Mouse (Mus musculus) cerebellum, adult (tissue): ENCODE measurements around the gene Npdc1.
"Not testable (repeated sequence)": the region's sequence is repeated elsewhere in the genome, so short reads cannot be mapped to it uniquely, and the experiment has no call there.

Experiments used
- ATAC-seq: cut with Nextera tagmentation; 2 replicates; pipeline ENCODE4 v1.9.2; 2017; ENCODE audit warnings: mild to moderate bottlenecking, moderate library complexity, mixed read lengths; ENCODE audit not compliant: insufficient number of reproducible peaks, low FRiP score, low TSS enrichment

Gene Npdc1

GRCm38 (mm10) chr2:25394281-25395221, 4.6 kb upstream of the Npdc1 start:
- 0 out of 2 replicates have a peak, but pooled peaks have one; percentile 3 for ATAC-seq

DNA sequence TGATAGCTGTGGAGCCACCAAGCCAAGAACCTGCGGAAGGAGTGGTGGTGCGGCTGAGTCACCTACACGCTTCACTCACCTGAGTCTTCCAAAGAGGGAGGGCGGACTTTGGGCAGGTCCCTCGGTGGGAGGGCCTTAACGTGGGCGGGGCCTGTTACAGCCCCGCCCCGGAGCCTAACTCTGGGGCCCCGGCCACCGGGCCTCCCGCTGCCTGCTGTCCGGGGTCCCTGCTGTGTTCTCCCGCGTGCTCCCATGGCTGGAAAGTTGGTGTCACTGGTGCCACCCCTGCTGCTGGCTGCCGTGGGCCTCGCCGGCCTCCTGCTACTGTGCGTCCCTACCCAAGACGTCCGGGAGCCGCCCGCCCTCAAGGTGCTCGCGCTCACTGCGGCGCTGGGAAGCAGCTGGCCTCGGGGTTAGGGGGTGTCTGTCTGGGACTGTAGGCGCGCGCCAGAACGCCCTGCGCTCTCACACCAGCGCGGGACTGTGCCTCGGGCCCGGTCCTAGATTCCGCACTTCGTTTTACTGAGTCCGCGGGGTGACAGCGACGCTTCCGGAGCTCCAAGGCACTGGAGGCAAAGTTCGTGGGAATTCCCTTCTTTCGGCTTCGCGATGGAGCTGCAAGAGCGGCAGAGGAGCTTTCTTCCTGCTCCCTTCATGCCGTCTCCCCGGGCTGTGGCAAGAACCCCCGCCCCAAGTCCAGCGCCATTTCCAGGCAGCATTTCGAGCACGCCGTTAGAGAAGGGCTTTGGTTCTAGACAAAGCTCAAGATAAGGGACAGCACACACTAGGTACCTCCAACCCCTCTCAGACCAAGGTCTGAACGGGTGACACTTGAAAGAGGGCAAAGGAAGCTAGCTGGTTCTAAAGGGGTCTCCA, 3.2 kb upstream of the Npdc1 start, which contains the start of gene Entpd2:
Gene Entpd2 (plus strand): TSS at position 154 of the 876 bp plus-strand sequence.
- ATAC-seq = no peak

- ATAC-seq = peak; percentile 45; the same call in 1 of the 2 replicates
Observed at GRCm38 (mm10) chr2:25396597-25396983, 2.6 kb upstream of the Npdc1 start.

DNA sequence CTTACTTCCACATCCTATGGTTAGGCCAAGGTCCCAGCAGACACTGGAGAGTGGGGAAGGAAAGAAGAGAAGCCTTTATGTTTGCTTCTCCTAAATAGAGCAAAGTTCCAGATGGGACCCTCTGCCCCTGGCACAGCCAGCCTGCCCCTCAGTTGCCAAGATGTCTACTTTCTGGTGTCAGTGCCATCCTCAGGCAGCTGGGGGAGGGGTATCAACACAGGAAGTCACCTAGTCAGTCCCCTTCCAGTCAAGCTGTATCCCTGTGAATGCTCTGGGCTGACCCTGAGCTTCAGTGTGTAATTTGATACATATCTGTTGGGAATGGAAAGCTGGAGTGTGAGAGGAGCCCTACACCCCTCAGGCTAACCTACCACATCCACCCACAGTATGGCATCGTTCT, 2.1 kb upstream of the Npdc1 start:
- ATAC-seq = no peak

GRCm38 (mm10) chr2:25398065-25398464, 1.1 kb upstream of the Npdc1 start:
- no peak for ATAC-seq

- no peak for ATAC-seq
Observed at GRCm38 (mm10) chr2:25400291-25400690, 1.1 kb downstream of the Npdc1 start.

DNA sequence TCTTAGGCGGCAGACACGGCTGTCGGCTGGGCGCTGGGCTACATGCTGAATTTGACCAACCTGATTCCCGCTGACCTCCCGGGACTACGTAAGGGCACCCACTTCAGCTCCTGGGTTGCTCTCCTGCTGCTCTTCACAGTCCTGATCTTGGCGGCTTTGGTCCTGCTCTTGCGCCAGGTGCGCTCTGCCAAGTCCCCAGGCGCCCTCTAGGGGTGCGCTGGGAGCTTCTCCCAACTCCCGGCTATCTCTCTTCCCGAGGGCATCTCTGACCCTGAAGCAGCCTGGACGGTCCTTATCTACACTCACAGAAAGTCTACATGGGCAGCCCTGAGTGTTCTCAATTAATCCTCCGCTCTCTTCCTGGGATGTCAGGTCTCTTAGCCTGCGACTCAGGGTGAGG, 1.6 kb downstream of the Npdc1 start:
- no peak for ATAC-seq

DNA sequence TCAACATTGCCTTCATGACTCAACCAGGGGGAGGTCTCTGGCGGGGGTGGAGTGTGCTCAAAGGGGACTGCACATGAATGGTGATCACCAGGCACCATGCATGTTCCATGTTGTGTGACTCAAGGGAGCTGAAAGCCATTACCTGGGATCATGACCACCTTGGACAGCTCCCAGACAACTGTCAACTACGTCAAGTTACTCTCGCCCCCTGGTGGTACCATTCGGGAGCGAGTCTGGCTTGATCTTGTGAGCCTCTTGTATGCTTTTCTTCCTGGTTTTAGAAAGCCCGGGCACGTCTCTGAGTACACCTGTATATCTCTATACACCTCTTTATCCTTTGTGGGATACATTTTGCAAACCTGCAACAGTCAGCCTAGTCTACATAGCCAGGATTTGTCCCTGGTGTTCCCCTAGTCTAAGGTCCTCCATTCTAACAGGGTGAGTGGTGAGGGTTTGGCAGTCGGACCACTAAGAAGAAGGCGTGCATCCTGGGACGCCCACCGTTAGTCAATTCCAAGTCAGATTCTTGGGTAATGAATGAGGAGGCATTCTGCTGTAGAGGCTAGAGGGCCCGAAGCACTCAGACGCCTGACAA, 3.3 kb downstream of the Npdc1 start:
- peak; percentile 36 for ATAC-seq

DNA sequence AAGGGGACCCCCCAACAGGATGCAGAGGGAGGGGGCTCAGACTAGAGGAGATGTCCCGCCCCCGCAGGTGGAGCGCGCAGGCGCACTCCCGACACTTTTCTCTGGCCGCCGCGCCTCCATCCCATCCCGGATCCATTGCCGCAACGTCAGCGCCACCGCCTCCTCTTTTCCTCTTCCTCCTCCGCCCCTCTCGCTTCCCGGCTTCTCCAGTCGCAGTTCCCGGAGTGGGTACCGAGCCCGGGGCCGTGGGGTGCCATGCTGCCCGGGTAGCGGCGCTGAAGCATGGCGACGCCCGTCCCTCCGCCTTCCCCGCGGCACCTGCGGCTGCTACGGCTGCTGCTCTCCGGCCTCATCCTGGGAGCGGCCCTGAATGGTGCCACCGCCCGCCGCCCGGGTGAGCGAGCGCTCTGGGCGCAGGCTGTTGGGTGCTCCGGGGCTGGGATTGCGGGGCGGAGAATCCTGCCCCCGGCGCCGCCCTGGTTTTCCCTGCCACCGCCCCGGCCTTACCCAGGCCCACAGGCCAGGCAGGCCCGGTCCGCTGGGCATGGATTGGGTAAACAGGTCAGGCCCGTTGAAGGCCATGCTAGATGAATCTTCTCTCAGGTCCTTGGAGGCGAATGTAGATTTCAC, 3.9 kb downstream of the Npdc1 start:
- peak; percentile 38; the same call in 1 of the 2 replicates for ATAC-seq

- ATAC-seq = no peak
Observed at GRCm38 (mm10) chr2:25403994-25404393, 4.8 kb downstream of the Npdc1 start.

DNA sequence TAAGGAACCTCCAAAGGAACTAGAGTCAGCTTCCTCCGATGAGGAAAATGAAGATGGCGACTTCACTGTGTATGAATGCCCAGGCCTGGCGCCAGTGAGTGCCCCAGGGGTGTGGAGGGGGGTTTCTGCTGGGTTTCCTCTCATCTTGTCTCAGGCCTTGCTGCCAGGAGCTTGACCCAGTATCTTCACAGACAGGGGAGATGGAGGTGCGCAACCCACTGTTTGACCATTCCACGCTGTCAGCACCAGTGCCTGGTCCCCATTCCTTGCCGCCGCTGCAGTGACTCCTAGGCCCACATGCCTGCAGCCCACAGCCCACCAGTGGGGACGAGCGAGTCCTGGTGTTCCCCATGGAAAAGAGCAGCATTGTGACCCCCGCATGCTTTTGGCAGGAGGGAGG, 9.8 kb downstream of the Npdc1 start:
- no peak for ATAC-seq

DNA sequence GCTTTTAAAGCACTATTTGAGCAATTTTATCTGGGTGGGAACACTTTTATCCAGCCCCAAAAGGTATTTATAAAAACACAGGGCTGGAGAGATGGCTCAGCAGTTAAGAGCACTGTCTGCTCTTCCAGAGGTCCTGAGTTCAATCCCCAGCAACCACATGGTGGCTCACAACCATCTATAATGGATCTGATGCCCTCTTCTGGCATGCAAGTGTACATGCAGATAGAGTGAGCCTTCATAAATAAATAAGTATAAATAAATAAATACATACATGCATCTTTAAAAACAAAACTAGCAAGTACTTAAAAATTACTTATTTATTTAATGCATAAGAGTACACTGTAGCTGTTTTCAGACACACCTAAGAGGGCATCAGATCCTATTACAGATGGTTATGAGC, 14.3 kb downstream of the Npdc1 start:
- not testable (repeated sequence) for ATAC-seq

GRCm38 (mm10) chr2:25417426-25417825, 18.3 kb downstream of the Npdc1 start:
- ATAC-seq = no peak

- ATAC-seq = no peak
Observed at GRCm38 (mm10) chr2:25421896-25422295, 22.7 kb downstream of the Npdc1 start.

- no peak for ATAC-seq
Observed at GRCm38 (mm10) chr2:25422587-25423410, 23.6 kb downstream of the Npdc1 start, which contains the start of gene Fut7. TSS of gene Fut7 (plus strand) at chr2:25423267.

GRCm38 (mm10) chr2:25423626-25424025, 24.5 kb downstream of the Npdc1 start:
- no peak for ATAC-seq

DNA sequence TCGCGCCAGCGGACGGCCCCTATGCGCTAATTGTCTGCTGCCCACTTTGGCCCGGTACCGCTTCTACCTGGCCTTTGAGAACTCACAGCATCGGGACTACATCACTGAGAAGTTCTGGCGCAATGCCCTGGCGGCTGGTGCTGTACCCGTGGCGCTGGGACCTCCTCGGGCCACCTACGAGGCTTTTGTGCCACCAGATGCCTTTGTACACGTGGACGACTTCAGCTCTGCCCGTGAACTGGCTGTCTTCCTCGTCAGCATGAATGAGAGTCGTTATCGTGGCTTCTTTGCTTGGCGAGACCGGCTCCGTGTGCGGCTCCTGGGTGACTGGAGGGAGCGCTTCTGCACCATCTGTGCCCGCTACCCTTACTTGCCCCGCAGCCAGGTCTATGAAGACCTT, 26.3 kb downstream of the Npdc1 start:
- no peak for ATAC-seq

- no peak for ATAC-seq
Observed at GRCm38 (mm10) chr2:25426721-25427191, 27.6 kb downstream of the Npdc1 start.

DNA sequence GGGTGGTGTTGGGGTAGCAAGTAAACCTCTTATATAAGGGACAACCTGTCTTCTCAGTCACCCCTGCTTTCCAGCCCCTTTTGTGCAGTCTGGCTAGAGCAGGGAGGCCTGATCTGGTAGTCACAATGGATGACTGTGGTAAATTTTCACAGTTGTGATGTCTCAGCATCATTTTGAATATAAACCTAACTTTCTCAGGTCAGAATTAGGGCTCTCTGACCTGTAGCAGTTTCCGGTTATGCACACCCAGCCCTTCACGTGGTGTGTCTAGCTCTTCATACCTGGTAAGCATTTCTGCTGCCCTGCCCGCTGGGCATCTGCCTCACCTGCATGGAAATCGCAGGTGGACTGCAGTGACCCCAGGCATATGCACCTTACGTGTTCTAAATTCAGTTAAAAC, 28.1 kb downstream of the Npdc1 start:
- ATAC-seq = no peak
